35 mouse cellular contexts compared by ENCODE assay signal in genomic region chr15:87603316-87603715, GRCm38 (mm10). TPM values are rescaled to one million over a fixed set of nuclear protein-coding genes. Genes with fewer than 3 reads are reported as not detected.
"Had no signal": no experiment of that assay in that cellular context is flagged by ENCODE, and none has a peak within 500 bp of the region (broad histone marks: within the 10 kb centered on the region; RNA-seq: fewer than 3 reads in every experiment).

No protein-coding gene starts in this region.

- H3K4me2 ChIP-seq: heart, embryonic 11.5 days; heart, embryonic 12.5 days; heart, embryonic 13.5 days; heart, embryonic 15.5 days; hindbrain, embryonic 12.5 days; hindbrain, embryonic 13.5 days; hindbrain, embryonic 14.5 days; hindbrain, embryonic 15.5 days; intestine, embryonic 15.5 days; kidney, embryonic 15.5 days had no signal

- H3K9ac ChIP-seq: heart, embryonic 12.5 days; heart, embryonic 13.5 days; heart, embryonic 15.5 days; hindbrain, embryonic 12.5 days; hindbrain, embryonic 13.5 days; hindbrain, embryonic 14.5 days; hindbrain, embryonic 15.5 days; intestine, embryonic 15.5 days; kidney, embryonic 15.5 days had no signal

- H3K4me3 ChIP-seq: heart, adult 2 months; heart, embryonic 10.5 days; heart, embryonic 12.5 days; heart, embryonic 13.5 days; heart, embryonic 15.5 days; hindbrain, embryonic 10.5 days; hindbrain, embryonic 12.5 days; hindbrain, embryonic 13.5 days; hindbrain, embryonic 15.5 days; intestine, embryonic 15.5 days; kidney, embryonic 15.5 days; layer of hippocampus, adult 2 months had no signal

- H3K36me3 ChIP-seq: heart, embryonic 10.5 days; heart, embryonic 12.5 days; heart, embryonic 13.5 days; heart, embryonic 15.5 days; hindbrain, embryonic 10.5 days; hindbrain, embryonic 12.5 days; hindbrain, embryonic 13.5 days; hindbrain, embryonic 15.5 days; intestine, embryonic 15.5 days; kidney, embryonic 15.5 days had no signal

- H3K27me3 ChIP-seq: heart, embryonic 15.5 days; hindbrain, embryonic 12.5 days; hindbrain, embryonic 13.5 days; hindbrain, embryonic 15.5 days; intestine, embryonic 15.5 days; kidney, embryonic 15.5 days had no signal

- H3K4me1 ChIP-seq: heart, embryonic 10.5 days; heart, embryonic 12.5 days; heart, embryonic 13.5 days; heart, embryonic 15.5 days; intestine, embryonic 15.5 days; kidney, embryonic 15.5 days had no signal

- DNase-seq: heart, adult 2 months; heart, postnatal 10 days; heart, postnatal 14 days; heart, postnatal 36 days; heart, postnatal 4 days; kidney, adult 11 months; kidney, adult 18-20 months; kidney, adult 2 months; kidney, adult 8-10 months; kidney, postnatal 10 days; kidney, postnatal 14 days; kidney, postnatal 25 days; kidney, postnatal 36 days; kidney, postnatal 4 days; layer of hippocampus, adult 9-11 months; layer of hippocampus, postnatal 36 days had no signal

- ATAC-seq: hindbrain, embryonic 16.5 days; hindbrain, postnatal 0 days; inflammation-experienced regulatory T-cells, adult 6 months; intestine, embryonic 15.5 days; intestine, embryonic 16.5 days; intestine, postnatal 0 days had no signal

- H3K27ac ChIP-seq: heart, adult 2 months; heart, embryonic 10.5 days; heart, embryonic 13.5 days; heart, embryonic 15.5 days; hindbrain, embryonic 10.5 days; hindbrain, embryonic 12.5 days; hindbrain, embryonic 13.5 days; hindbrain, embryonic 14.5 days; hindbrain, embryonic 15.5 days; hindbrain, postnatal 0 days; intestine, embryonic 15.5 days; kidney, embryonic 15.5 days; kidney, postnatal 0 days; layer of hippocampus, adult 2 months had no signal

- H3K9me3 ChIP-seq: heart, embryonic 10.5 days; heart, embryonic 12.5 days; heart, embryonic 13.5 days; heart, embryonic 15.5 days; hindbrain, embryonic 10.5 days; hindbrain, embryonic 12.5 days; hindbrain, embryonic 13.5 days; hindbrain, embryonic 15.5 days; intestine, embryonic 15.5 days; kidney, embryonic 15.5 days had no signal

RNA-seq across cellular contexts. Expression of gene Fam19a5, which starts 59.2 kb away (rescaled TPM):
- polyA plus RNA-seq: inflammation-experienced regulatory T-cells, adult 6 months had no signal
